Mouse (Mus musculus) T-helper 17 cell (primary cell): ENCODE data around the gene Ank3.

ENCODE experiments used
- in situ Hi-C, 2 experiments: fragments of 300-600 bp; cut with MboI, MseI; formaldehyde crosslinking; loops; 1 replicate in 1 of 2; 2 replicates in 1 of 2; pipeline ENCODE4 v1.15.1; 2025; ENCODE audit warnings: high pct_unique_total_duplicates in 2 of 2

Ank3 gene

GRCm38 (mm10) chr10:69653121-69653677, 254.6 kb downstream of the Ank3 start:
- in situ Hi-C loops, result loop anchor here in 1 of 2 experiments (5.0 kb wide), 1 partner anchor 201 kb away; no protein-coding TSS in a partner anchor

GRCm38 (mm10) chr10:69654176-69654575, 255.6 kb downstream of the Ank3 start:
- in situ Hi-C loops, result loop anchor here in 1 of 2 experiments (5.0 kb wide), 1 partner anchor 202 kb away; no protein-coding TSS in a partner anchor

GRCm38 (mm10) chr10:69654866-69655633, 256.5 kb downstream of the Ank3 start:
- in situ Hi-C loops, result loop anchor here in 1 of 2 experiments (5.0 kb wide), 1 partner anchor 203 kb away; no protein-coding TSS in a partner anchor

GRCm38 (mm10) chr10:69656321-69656720, 257.7 kb downstream of the Ank3 start:
- in situ Hi-C loops, result no loop called here

GRCm38 (mm10) chr10:69659818-69660217, 261.2 kb downstream of the Ank3 start:
- in situ Hi-C loops, result loop anchor here (10.0 kb wide), 3 partner anchors 185 to 635 kb away; no protein-coding TSS in a partner anchor

GRCm38 (mm10) chr10:69662338-69662737, 263.8 kb downstream of the Ank3 start:
- in situ Hi-C loops, result loop anchor here (10.0 kb wide), 3 partner anchors 182 to 632 kb away; no protein-coding TSS in a partner anchor

- in situ Hi-C loops, result loop anchor here (5.0 to 10.0 kb wide), 6 partner anchors 145 to 627 kb away; no protein-coding TSS in a partner anchor
These were observed 268.9 kb downstream of the Ank3 start for GRCm38 (mm10) chr10:69667482-69667881.

GRCm38 (mm10) chr10:69670496-69670895, 271.9 kb downstream of the Ank3 start:
- in situ Hi-C loops, result no loop called here

GRCm38 (mm10) chr10:69670959-69671358, 272.4 kb downstream of the Ank3 start:
- in situ Hi-C loops, result no loop called here

- in situ Hi-C loops, result no loop called here
These were observed 272.9 kb downstream of the Ank3 start for GRCm38 (mm10) chr10:69671505-69671904.

- in situ Hi-C loops, result no loop called here
These were observed 274.0 kb downstream of the Ank3 start for GRCm38 (mm10) chr10:69672545-69672944.

- in situ Hi-C loops, result no loop called here
These were observed 279.7 kb downstream of the Ank3 start for GRCm38 (mm10) chr10:69678230-69678629.

- in situ Hi-C loops, result no loop called here
These were observed 287.8 kb downstream of the Ank3 start for GRCm38 (mm10) chr10:69686336-69686735.

- in situ Hi-C loops, result no loop called here
These were observed 290.5 kb downstream of the Ank3 start for GRCm38 (mm10) chr10:69689096-69689495.

GRCm38 (mm10) chr10:69690131-69690960, 291.8 kb downstream of the Ank3 start:
- in situ Hi-C loops, result no loop called here

- in situ Hi-C loops, result no loop called here
These were observed 292.4 kb downstream of the Ank3 start for GRCm38 (mm10) chr10:69690961-69691451.

GRCm38 (mm10) chr10:69696019-69696418, 297.4 kb downstream of the Ank3 start:
- in situ Hi-C loops, result no loop called here

GRCm38 (mm10) chr10:69698699-69699098, 300.1 kb downstream of the Ank3 start:
- in situ Hi-C loops, result no loop called here

GRCm38 (mm10) chr10:69701226-69701625, 302.7 kb downstream of the Ank3 start:
- in situ Hi-C loops, result no loop called here

GRCm38 (mm10) chr10:69705806-69706768, 307.5 kb downstream of the Ank3 start:
- in situ Hi-C loops, result no loop called here
